ENCODE assay signal across 34 mouse cellular contexts in genomic region chr16:92134148-92134764, GRCm38 (mm10).
A peak's percentile ranks its signal among the peaks of the same experiment; 100 is the strongest.
DNase-seq lines count a peak whose midpoint lies in the region; ATAC-seq and TF ChIP-seq lines count a peak whose summit lies in the region.
"Had no signal": no experiment of that assay in that cellular context is flagged by ENCODE, and none has a peak within 500 bp of the region (broad histone marks: within the 10 kb centered on the region; RNA-seq: fewer than 3 reads in every experiment).

No protein-coding gene starts in this region.

- WGBS in forebrain, postnatal 0 days, result 75% methylated on average over 11 of the region's 11 CpGs
- WGBS in forebrain, embryonic 16.5 days, result 85% methylated on average over 11 of the region's 11 CpGs
- WGBS in midbrain, embryonic 15.5 days, result 76% methylated on average over 11 of the region's 11 CpGs

- DNase-seq in forebrain, postnatal 0 days, result no peak
- peak; percentile 24 to 39 for DNase-seq in left cerebral cortex, adult 18-20 months (ENCODE audit: low spot score in 2 of 2)
- DNase-seq in left cerebral cortex, postnatal 10 days (ENCODE audit: extremely low spot score in 1 of 2, low spot score in 2 of 2), result no peak
- DNase-seq in retina, postnatal 1 day, result peak; percentile 55
- no peak for DNase-seq in retina, embryonic 14.5 days (ENCODE audit: low spot score)
- no peak for DNase-seq in kidney, adult 18-20 months
- DNase-seq: adrenal gland, postnatal 14 days; cerebellum, adult 11-12 months; cerebellum, adult 9-11 months; embryo, embryonic 11 days; gastrocnemius, postnatal 14 days; heart, adult 11 months; heart, postnatal 36 days; kidney, adult 2 months; layer of hippocampus, postnatal 36 days; liver, embryonic 13.5 days; lung, adult 18-20 months; lung, postnatal 4 days; thymus, adult 18-20 months; thymus, postnatal 25 days had no signal

- ATAC-seq in forebrain, postnatal 0 days, result peak; percentile 42; the same call in 1 of the 2 replicates
- no peak for ATAC-seq in forebrain, embryonic 16.5 days
- ATAC-seq in midbrain, embryonic 15.5 days (replicated peaks), result no peak
- ATAC-seq: forebrain, embryonic 14.5 days; lung, postnatal 0 days; Patski had no signal

- H3K4me2 ChIP-seq in forebrain, postnatal 0 days (ENCODE audit: low read depth), result no peak overlapping the region
- no peak overlapping the region for H3K4me2 ChIP-seq in forebrain, embryonic 16.5 days (ENCODE audit: low read length)
- H3K4me2 ChIP-seq in midbrain, embryonic 15.5 days, result no peak overlapping the region
- H3K4me2 ChIP-seq: embryonic facial prominence, embryonic 12.5 days; heart, embryonic 11.5 days; hindbrain, embryonic 15.5 days; limb, embryonic 15.5 days; liver, embryonic 13.5 days had no signal

- H3K4me1 ChIP-seq in forebrain, postnatal 0 days (ENCODE audit: insufficient read depth), result 0 out of 2 replicates have a peak, but pooled peaks cover under 1% of the 10 kb centered on the region
- H3K4me1 ChIP-seq in forebrain, embryonic 16.5 days (replicated peaks; ENCODE audit: control insufficient read depth, insufficient read depth, low read length), result no peaks in the 10 kb centered on the region; the same call in 1 of the 2 replicates
- H3K4me1 ChIP-seq in midbrain, embryonic 15.5 days, result peaks cover 4% of the 10 kb centered on the region; the same call in 1 of the 2 replicates
- H3K4me1 ChIP-seq: embryonic facial prominence, embryonic 12.5 days; limb, embryonic 10.5 days; liver, embryonic 13.5 days; megakaryocyte, embryonic 14.5 days had no signal

- 0 out of 2 replicates have a peak overlapping the region, but pooled peaks have one; percentile 21 for H3K27ac ChIP-seq in forebrain, postnatal 0 days (ENCODE audit: low read depth, low read length)
- no peak overlapping the region for H3K27ac ChIP-seq in forebrain, embryonic 16.5 days (ENCODE audit: low read length)
- H3K27ac ChIP-seq in midbrain, embryonic 15.5 days, result peak overlapping the region; percentile 58
- H3K27ac ChIP-seq: embryonic facial prominence, embryonic 12.5 days; kidney, postnatal 0 days; limb, embryonic 10.5 days; limb, embryonic 15.5 days; liver, embryonic 13.5 days; stomach, postnatal 0 days had no signal

- intact Hi-C loops in left cerebral cortex, postnatal 10 days (cut with DNase I), result no loop called here

- H3K36me3 ChIP-seq in forebrain, postnatal 0 days (ENCODE audit: insufficient read depth), result no peaks in the 10 kb centered on the region
- no peaks in the 10 kb centered on the region for H3K36me3 ChIP-seq in forebrain, embryonic 16.5 days (ENCODE audit: control insufficient read depth, insufficient read depth)
- no peaks in the 10 kb centered on the region for H3K36me3 ChIP-seq in midbrain, embryonic 15.5 days (replicated peaks)
- H3K36me3 ChIP-seq: embryonic facial prominence, embryonic 12.5 days; G1E; hindbrain, embryonic 15.5 days; limb, embryonic 10.5 days; limb, embryonic 15.5 days; liver, embryonic 13.5 days had no signal

- H3K4me3 ChIP-seq in forebrain, postnatal 0 days (ENCODE audit: low read depth, low read length), result no peak overlapping the region
- no peak overlapping the region for H3K4me3 ChIP-seq in forebrain, embryonic 16.5 days (replicated peaks; ENCODE audit: low read length)
- H3K4me3 ChIP-seq in midbrain, embryonic 15.5 days, result no peak overlapping the region
- H3K4me3 ChIP-seq: embryonic facial prominence, embryonic 12.5 days; hindbrain, embryonic 15.5 days; limb, embryonic 10.5 days; limb, embryonic 15.5 days; liver, embryonic 13.5 days; megakaryocyte, embryonic 14.5 days had no signal

- H3K9me3 ChIP-seq in forebrain, postnatal 0 days (ENCODE audit: low read length), result no peaks in the 10 kb centered on the region
- H3K9me3 ChIP-seq in forebrain, embryonic 16.5 days (ENCODE audit: control insufficient read depth, low read length), result no peaks in the 10 kb centered on the region
- H3K9me3 ChIP-seq in midbrain, embryonic 15.5 days, result no peaks in the 10 kb centered on the region
- H3K9me3 ChIP-seq: embryonic facial prominence, embryonic 12.5 days; G1E; hindbrain, embryonic 15.5 days; limb, embryonic 10.5 days; limb, embryonic 15.5 days; liver, embryonic 13.5 days had no signal

- no peak for TF ChIP-seq CTCF in forebrain, postnatal 0 days (IDR thresholded peaks at IDR 0.05; ENCODE audit: low read depth)

- H3K27me3 ChIP-seq in forebrain, postnatal 0 days (ENCODE audit: insufficient read depth, low read length), result no peaks in the 10 kb centered on the region
- H3K27me3 ChIP-seq in forebrain, embryonic 16.5 days (replicated peaks; ENCODE audit: control insufficient read depth, insufficient read depth, low read length), result no peaks in the 10 kb centered on the region
- H3K27me3 ChIP-seq in midbrain, embryonic 15.5 days (replicated peaks), result no peaks in the 10 kb centered on the region
- H3K27me3 ChIP-seq: embryonic facial prominence, embryonic 12.5 days; hindbrain, embryonic 15.5 days; limb, embryonic 15.5 days; liver, embryonic 13.5 days; Patski had no signal

- H3K9ac ChIP-seq in forebrain, postnatal 0 days, result no peak overlapping the region
- H3K9ac ChIP-seq in forebrain, embryonic 16.5 days (replicated peaks; ENCODE audit: low read depth, low read length), result no peak overlapping the region
- no peak overlapping the region for H3K9ac ChIP-seq in midbrain, embryonic 15.5 days
- H3K9ac ChIP-seq: embryonic facial prominence, embryonic 12.5 days; hindbrain, embryonic 15.5 days; limb, embryonic 15.5 days; liver, embryonic 13.5 days had no signal

Comparison
In these comparisons a context has a peak if more than half of its experiments do, and no peak if none do; other contexts are left out.
1. DNase-seq: peak in left cerebral cortex, adult 18-20 months (2 of 2) and retina, postnatal 1 day (single experiment); none in forebrain, postnatal 0 days (single experiment), left cerebral cortex, postnatal 10 days (0 of 2), retina, embryonic 14.5 days (single experiment) and kidney, adult 18-20 months (single experiment).